Mouse (Mus musculus): ENCODE data around the gene Mrnip. TPM values are rescaled to one million over a fixed set of nuclear protein-coding genes. Genes with fewer than 3 reads are reported as not detected.

Gene Mrnip
- polyA plus RNA-seq, 1 experiment from 2014 or later, result 7.0 TPM

DNA sequence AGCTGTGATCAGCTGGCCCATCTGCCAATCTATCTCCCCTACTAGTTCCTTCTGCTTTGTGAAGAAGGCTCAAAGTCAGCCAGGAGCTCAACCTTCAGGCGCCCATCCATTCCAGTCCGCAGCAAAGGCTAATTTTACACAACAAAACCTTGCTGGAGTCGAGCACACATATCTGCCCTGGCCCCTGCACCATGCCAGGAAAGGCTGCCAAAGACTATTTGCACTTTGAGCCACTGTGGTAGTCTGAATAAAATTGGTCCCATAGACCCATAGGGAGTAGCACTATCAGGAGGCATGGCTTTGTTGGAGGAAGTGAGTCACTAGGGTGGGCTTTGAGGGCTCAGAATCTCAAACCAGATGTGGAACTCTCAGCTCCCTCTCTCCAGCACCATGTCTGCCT lies 31.2 kb downstream of the Mrnip start:
- no peaks in the 10 kb centered on the region for H3K9me3 ChIP-seq (ENCODE audit: control insufficient read depth)
- no peak overlapping the region for H3K4me2 ChIP-seq (replicated peaks; ENCODE audit: low read depth)
- no peaks in the 10 kb centered on the region for H3K4me1 ChIP-seq (replicated peaks; ENCODE audit: control insufficient read depth, insufficient read depth, low read length)
- no peak for TF ChIP-seq CTCF (IDR thresholded peaks at IDR 0.05; ENCODE audit: low read depth)
- no peak for ATAC-seq
- 91% methylated on average over 3 of the region's 3 CpGs for WGBS
- no peak overlapping the region for H3K27ac ChIP-seq (ENCODE audit: low read depth, low read length)
- H3K4me3 ChIP-seq (ENCODE audit: low read depth, low read length), result no peak overlapping the region
- H3K36me3 ChIP-seq (ENCODE audit: control insufficient read depth, insufficient read depth), result peaks cover 76% of the 10 kb centered on the region
- no peaks in the 10 kb centered on the region for H3K27me3 ChIP-seq (replicated peaks; ENCODE audit: control insufficient read depth, insufficient read depth, low read length)
- no peak overlapping the region for H3K9ac ChIP-seq (ENCODE audit: low read depth, low read length)

DNA sequence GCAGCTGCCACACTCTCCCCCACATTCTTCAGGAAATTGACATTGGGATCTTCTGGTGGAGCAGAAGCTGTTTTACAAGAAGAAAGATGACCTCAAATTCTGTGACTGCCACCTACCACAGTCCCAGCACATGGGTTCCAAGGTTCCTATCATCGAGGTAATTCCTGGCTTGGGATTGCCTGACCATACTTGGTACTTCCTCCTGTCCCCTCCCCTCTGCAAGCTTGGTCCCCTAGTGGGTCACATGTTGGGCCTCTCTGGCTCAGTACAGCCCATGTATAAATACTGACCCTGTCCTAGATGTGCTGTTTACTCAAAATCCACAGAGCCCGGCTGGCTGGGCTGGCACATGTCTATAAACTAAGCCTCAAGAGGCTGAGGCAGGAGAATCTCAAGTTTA lies 31.8 kb downstream of the Mrnip start:
- Histone ChIP-seq H3K27me3 (replicated peaks; ENCODE audit: control insufficient read depth, insufficient read depth, low read length) (no peaks in the 10 kb centered on the region), H3K27ac (ENCODE audit: low read depth, low read length) (no peak overlapping the region), H3K9ac (ENCODE audit: low read depth, low read length) (no peak overlapping the region), H3K4me2 (replicated peaks; ENCODE audit: low read depth) (no peak overlapping the region), H3K36me3 (ENCODE audit: control insufficient read depth, insufficient read depth) (peaks cover 70% of the 10 kb centered on the region), H3K4me3 (ENCODE audit: low read depth, low read length) (no peak overlapping the region), H3K9me3 (ENCODE audit: control insufficient read depth) (no peaks in the 10 kb centered on the region), H3K4me1 (replicated peaks; ENCODE audit: control insufficient read depth, insufficient read depth, low read length) (no peaks in the 10 kb centered on the region; the same call in 1 of the 2 replicates)
- 70% methylated on average over 2 of the region's 2 CpGs for WGBS
- no peak for TF ChIP-seq CTCF (IDR thresholded peaks at IDR 0.05; ENCODE audit: low read depth)
- no peak for ATAC-seq

DNA sequence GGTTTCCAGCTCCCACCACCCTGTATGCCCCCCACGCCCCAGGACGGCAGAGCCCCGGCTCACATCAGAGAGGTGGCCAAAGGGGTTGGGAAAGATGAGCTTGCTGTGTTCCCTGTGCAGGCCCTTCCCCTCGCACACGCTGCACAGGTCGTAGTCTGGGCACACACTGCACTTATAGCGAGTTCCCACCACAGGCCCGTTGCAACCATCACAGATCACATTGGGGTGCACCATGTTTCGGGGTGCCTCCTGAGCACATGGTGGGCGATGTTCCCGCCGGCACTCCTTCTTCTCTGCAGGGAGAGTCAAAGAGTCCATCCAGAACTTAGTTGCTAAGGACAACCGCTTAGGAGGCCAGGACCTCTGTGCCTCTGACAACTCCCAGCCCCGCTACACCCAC lies 33.1 kb downstream of the Mrnip start:
- no peak overlapping the region for H3K4me3 ChIP-seq (ENCODE audit: low read depth, low read length)
- no peaks in the 10 kb centered on the region; the same call in 1 of the 2 replicates for H3K4me1 ChIP-seq (replicated peaks; ENCODE audit: control insufficient read depth, insufficient read depth, low read length)
- no peak for ATAC-seq
- no peak for TF ChIP-seq CTCF (IDR thresholded peaks at IDR 0.05; ENCODE audit: low read depth)
- no peaks in the 10 kb centered on the region for H3K27me3 ChIP-seq (replicated peaks; ENCODE audit: control insufficient read depth, insufficient read depth, low read length)
- 97% methylated on average over 14 of the region's 14 CpGs for WGBS
- peaks cover 57% of the 10 kb centered on the region for H3K36me3 ChIP-seq (ENCODE audit: control insufficient read depth, insufficient read depth)
- no peak overlapping the region for H3K27ac ChIP-seq (ENCODE audit: low read depth, low read length)
- H3K9ac ChIP-seq (ENCODE audit: low read depth, low read length), result no peak overlapping the region
- H3K4me2 ChIP-seq (replicated peaks; ENCODE audit: low read depth), result no peak overlapping the region
- H3K9me3 ChIP-seq (ENCODE audit: control insufficient read depth), result no peaks in the 10 kb centered on the region

DNA sequence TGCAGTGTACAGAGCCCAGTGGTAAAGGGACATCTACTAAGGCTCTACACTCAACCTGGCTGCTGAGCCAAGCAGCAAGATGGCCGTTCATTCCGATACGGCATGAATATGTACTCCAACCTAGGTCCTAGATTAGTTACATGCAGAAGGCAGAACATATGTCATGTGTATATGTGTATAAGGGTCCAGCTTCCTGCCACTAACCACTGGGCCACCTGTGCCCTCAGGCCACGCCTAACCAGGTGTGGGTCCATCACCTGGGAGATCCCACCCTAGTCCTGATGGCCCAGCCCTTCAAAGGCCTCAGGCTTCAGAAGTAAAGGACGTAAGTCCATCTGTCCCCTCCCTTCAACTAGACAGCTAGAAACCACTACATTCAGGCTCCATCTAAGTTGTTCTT lies 33.8 kb downstream of the Mrnip start:
- 90% methylated on average over 5 of the region's 5 CpGs for WGBS

DNA sequence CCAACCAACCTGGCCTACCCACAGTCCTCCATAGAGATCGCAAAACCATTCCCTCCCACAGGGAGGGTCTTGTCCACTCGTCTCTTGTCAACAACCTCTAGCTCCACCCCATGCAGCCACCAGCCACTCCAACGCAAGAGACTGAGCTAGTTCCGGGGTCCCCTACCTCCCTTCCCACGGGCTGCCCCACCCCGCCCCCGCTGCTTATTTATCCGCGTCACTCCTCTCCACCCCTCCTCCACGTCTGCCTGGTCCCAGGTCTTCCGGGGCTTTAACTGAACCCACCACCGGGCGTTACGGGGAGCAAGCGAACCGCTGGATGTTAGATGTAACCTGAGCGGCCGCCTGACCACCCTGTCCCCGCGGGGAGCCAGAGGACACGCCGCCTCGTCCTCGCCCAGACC lies 35.9 kb downstream of the Mrnip start:
- under 1% methylated on average over 24 of the region's 24 CpGs for WGBS
- Histone ChIP-seq H3K9ac (ENCODE audit: low read depth, low read length) (peak overlapping the region; percentile 98), H3K4me2 (replicated peaks; ENCODE audit: low read depth) (peak overlapping the region; percentile 67), H3K27ac (ENCODE audit: low read depth, low read length) (peak overlapping the region; percentile 100), H3K4me3 (ENCODE audit: low read depth, low read length) (peak overlapping the region; percentile 97), H3K27me3 (replicated peaks; ENCODE audit: control insufficient read depth, insufficient read depth, low read length) (no peaks in the 10 kb centered on the region), H3K4me1 (replicated peaks; ENCODE audit: control insufficient read depth, insufficient read depth, low read length) (peaks cover 3% of the 10 kb centered on the region; the same call in 1 of the 2 replicates), H3K36me3 (ENCODE audit: control insufficient read depth, insufficient read depth) (peaks cover 31% of the 10 kb centered on the region), H3K9me3 (ENCODE audit: control insufficient read depth) (no peaks in the 10 kb centered on the region)
- peak; percentile 81 for ATAC-seq
- no peak for TF ChIP-seq CTCF (IDR thresholded peaks at IDR 0.05; ENCODE audit: low read depth)

More for the DNA sequence above, 33.8 kb downstream of the Mrnip start:
- peaks cover 50% of the 10 kb centered on the region for H3K36me3 ChIP-seq (ENCODE audit: control insufficient read depth, insufficient read depth)
- no peak for ATAC-seq
- H3K9me3 ChIP-seq (ENCODE audit: control insufficient read depth), result no peaks in the 10 kb centered on the region
- no peaks in the 10 kb centered on the region for H3K27me3 ChIP-seq (replicated peaks; ENCODE audit: control insufficient read depth, insufficient read depth, low read length)
- H3K27ac ChIP-seq (ENCODE audit: low read depth, low read length), result no peak overlapping the region
- no peak overlapping the region for H3K9ac ChIP-seq (ENCODE audit: low read depth, low read length)
- H3K4me1 ChIP-seq (replicated peaks; ENCODE audit: control insufficient read depth, insufficient read depth, low read length), result peaks cover 1% of the 10 kb centered on the region; the same call in 1 of the 2 replicates
- no peak overlapping the region for H3K4me3 ChIP-seq (ENCODE audit: low read depth, low read length)
- no peak for TF ChIP-seq CTCF (IDR thresholded peaks at IDR 0.05; ENCODE audit: low read depth)
- H3K4me2 ChIP-seq (replicated peaks; ENCODE audit: low read depth), result peak overlapping the region; percentile 67; the same call in 1 of the 2 replicates

DNA sequence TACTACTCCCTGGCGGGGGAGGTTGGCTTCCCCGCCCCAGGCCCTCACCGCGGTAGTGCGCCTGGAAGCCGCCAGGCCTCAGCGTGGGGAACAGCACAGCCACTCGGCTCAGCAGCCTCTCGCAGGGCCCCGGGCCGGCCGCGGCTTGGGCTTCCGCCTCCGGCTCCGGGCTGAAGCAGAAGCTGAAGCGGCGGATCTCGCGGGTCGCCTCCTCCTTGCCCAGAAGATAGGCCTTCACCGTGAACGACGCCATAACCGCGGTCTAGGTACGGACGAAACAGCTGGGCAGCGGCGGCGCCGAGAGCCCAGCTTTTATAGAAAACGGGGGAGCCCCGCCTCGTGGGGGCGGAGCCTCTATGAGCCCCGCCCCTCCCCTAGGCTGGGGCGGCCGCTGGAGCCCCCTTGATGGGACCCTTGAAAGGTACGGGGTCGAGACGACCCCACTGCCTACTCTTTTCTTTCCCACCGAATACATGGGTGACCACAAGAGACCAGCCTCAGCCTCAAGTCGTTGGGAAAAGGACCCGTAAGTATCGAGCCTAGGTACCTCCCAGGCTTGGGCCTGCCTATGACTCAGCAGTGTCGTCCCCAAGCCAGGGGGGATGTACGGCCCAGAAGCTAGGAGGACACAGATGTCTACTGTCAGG lies 36.4 kb downstream of the Mrnip start, which contains the start of the genes Sqstm1 and Mgat4b:
TSS of gene Sqstm1 (minus strand) at position 323 of the 647 bp plus-strand sequence.
TSS of gene Mgat4b (plus strand) at position 386 of the 647 bp plus-strand sequence.
- no peaks in the 10 kb centered on the region for H3K27me3 ChIP-seq (replicated peaks; ENCODE audit: control insufficient read depth, insufficient read depth, low read length)
- H3K4me2 ChIP-seq (replicated peaks; ENCODE audit: low read depth), result peak within 1 kb of the TSS; percentile 67
- peak within 1 kb of the TSS; percentile 97 for H3K4me3 ChIP-seq (ENCODE audit: low read depth, low read length)
- peak within 1 kb of the TSS; percentile 100 for H3K27ac ChIP-seq (ENCODE audit: low read depth, low read length)
- 0% methylated on average over 48 of the region's 48 CpGs for WGBS
- no peaks in the 10 kb centered on the region for H3K9me3 ChIP-seq (ENCODE audit: control insufficient read depth)
- ATAC-seq, result peak; percentile 59
- peaks cover 3% of the 10 kb centered on the region; the same call in 1 of the 2 replicates for H3K4me1 ChIP-seq (replicated peaks; ENCODE audit: control insufficient read depth, insufficient read depth, low read length)
- peaks cover 26% of the 10 kb centered on the region for H3K36me3 ChIP-seq (ENCODE audit: control insufficient read depth, insufficient read depth)
- no peak; the same call in 1 of the 2 replicates for TF ChIP-seq CTCF (IDR thresholded peaks at IDR 0.05; ENCODE audit: low read depth)
- H3K9ac ChIP-seq (ENCODE audit: low read depth, low read length), result peak within 1 kb of the TSS; percentile 98
